In genomic region chr5:136932956-136933355, GRCm38 (mm10) we compare ENCODE assay signal across 22 mouse cellular contexts. TPM values are rescaled to one million over a fixed set of nuclear protein-coding genes. Genes with fewer than 3 reads are reported as not detected.
DNase-seq lines count a peak whose midpoint lies in the region; ATAC-seq and TF ChIP-seq lines count a peak whose summit lies in the region.
"Had no signal": no experiment of that assay in that cellular context is flagged by ENCODE, and none has a peak within 500 bp of the region (broad histone marks: within the 10 kb centered on the region; RNA-seq: fewer than 3 reads in every experiment).

No protein-coding gene starts in this region.

- DNase-seq in CD4-positive, CD25-positive, alpha-beta regulatory T cell, adult 2 months (ENCODE audit: low read depth, low spot score), result peak; percentile 17
- peak; percentile 67 for DNase-seq in MEL (ENCODE audit: low read depth, low spot score)
- DNase-seq in mesoderm, embryonic 11.5 days (ENCODE audit: low read depth, low spot score), result peak; percentile 31
- DNase-seq in layer of hippocampus, adult 8-10 months (ENCODE audit: low spot score in 2 of 2), result no peak
- no peak for DNase-seq in urinary bladder, postnatal 36 days (ENCODE audit: low spot score in 2 of 2)
- DNase-seq: adrenal gland, postnatal 10 days; cerebellum, adult 11-12 months; cerebellum, adult 9-11 months; cerebellum, postnatal 36 days; gastrocnemius, postnatal 14 days; heart, adult 2 months; heart, postnatal 14 days had no signal

- no peaks in the 10 kb centered on the region for H3K4me1 ChIP-seq in MEL (ENCODE audit: control insufficient read depth in 1 of 2, insufficient read depth in 2 of 2, low read length in 2 of 2)
- H3K4me1 ChIP-seq in hindbrain, embryonic 16.5 days (ENCODE audit: control insufficient read depth, insufficient read depth, low read depth, low read length), result peaks cover 2% of the 10 kb centered on the region; the same call in 1 of the 2 replicates

- H3K27me3 ChIP-seq in MEL (ENCODE audit: control insufficient read depth in 1 of 2, insufficient read depth in 2 of 2, low read length in 2 of 2), result no peaks in the 10 kb centered on the region
- H3K27me3 ChIP-seq in hindbrain, embryonic 16.5 days (replicated peaks; ENCODE audit: control insufficient read depth, insufficient read depth, low read length), result no peaks in the 10 kb centered on the region
- H3K27me3 ChIP-seq: embryonic facial prominence, embryonic 13.5 days; forebrain, embryonic 12.5 days; heart, embryonic 15.5 days; hindbrain, embryonic 13.5 days; intestine, embryonic 15.5 days had no signal

- WGBS in hindbrain, embryonic 16.5 days, result 75% methylated on average over 5 of the region's 5 CpGs

- peaks cover 0 to 1% of the 10 kb centered on the region in 2 experiments; a peak in 2 of 4 replicates for H3K36me3 ChIP-seq in MEL (ENCODE audit: control insufficient read depth in 1 of 2, insufficient read depth in 2 of 2, low read length in 2 of 2)
- H3K36me3 ChIP-seq in hindbrain, embryonic 16.5 days (ENCODE audit: control insufficient read depth, insufficient read depth, low read length), result no peaks in the 10 kb centered on the region
- H3K36me3 ChIP-seq: forebrain, embryonic 12.5 days; heart, embryonic 15.5 days; hindbrain, embryonic 13.5 days; intestine, embryonic 15.5 days had no signal

- TF ChIP-seq EP300 in MEL (IDR thresholded peaks at IDR 0.05; ENCODE audit: low read depth in 1 of 2, low read length in 2 of 2), result no peak

- TF ChIP-seq POLR2A in MEL (IDR thresholded peaks at IDR 0.05; ENCODE audit: control insufficient read depth in 1 of 2, insufficient read depth in 1 of 2, low read depth in 1 of 2, low read length in 2 of 2, poor library complexity in 1 of 2), result no peak

- no peak overlapping the region for H3K4me2 ChIP-seq in hindbrain, embryonic 16.5 days (ENCODE audit: low read length)
- H3K4me2 ChIP-seq: embryonic facial prominence, embryonic 13.5 days; forebrain, embryonic 12.5 days; heart, embryonic 11.5 days; heart, embryonic 15.5 days; hindbrain, embryonic 13.5 days; intestine, embryonic 15.5 days had no signal

- H3K27ac ChIP-seq in MEL (ENCODE audit: control insufficient read depth, low read depth, low read length), result no peak overlapping the region
- no peak overlapping the region for H3K27ac ChIP-seq in hindbrain, embryonic 16.5 days (ENCODE audit: low read depth, low read length)
- H3K27ac ChIP-seq: embryonic facial prominence, embryonic 13.5 days; forebrain, embryonic 12.5 days; heart, adult 2 months; heart, embryonic 15.5 days; hindbrain, embryonic 13.5 days; intestine, embryonic 15.5 days had no signal

- no peak for TF ChIP-seq RAD21 in MEL (IDR thresholded peaks at IDR 0.05; ENCODE audit: low read depth, low read length)

- H3K9me3 ChIP-seq in MEL (replicated peaks; ENCODE audit: insufficient read depth, low read length), result no peaks in the 10 kb centered on the region
- no peaks in the 10 kb centered on the region for H3K9me3 ChIP-seq in hindbrain, embryonic 16.5 days (ENCODE audit: control insufficient read depth, low read length)
- H3K9me3 ChIP-seq: embryonic facial prominence, embryonic 13.5 days; forebrain, embryonic 12.5 days; heart, embryonic 15.5 days; hindbrain, embryonic 13.5 days; intestine, embryonic 15.5 days had no signal

- H3K4me3 ChIP-seq in MEL (ENCODE audit: control insufficient read depth in 1 of 2, insufficient read depth in 1 of 2, low read depth in 2 of 2, low read length in 2 of 2), result no peak overlapping the region
- no peak overlapping the region for H3K4me3 ChIP-seq in hindbrain, embryonic 16.5 days (ENCODE audit: low read length)
- H3K4me3 ChIP-seq: embryonic facial prominence, embryonic 13.5 days; forebrain, embryonic 12.5 days; heart, adult 2 months; heart, embryonic 15.5 days; hindbrain, embryonic 13.5 days; intestine, embryonic 15.5 days had no signal

- H3K9ac ChIP-seq in MEL (ENCODE audit: control insufficient read depth, low read depth, low read length, poor library complexity, severe bottlenecking), result no peak overlapping the region
- H3K9ac ChIP-seq in hindbrain, embryonic 16.5 days (ENCODE audit: low read depth, low read length), result no peak overlapping the region
- H3K9ac ChIP-seq: embryonic facial prominence, embryonic 13.5 days; forebrain, embryonic 12.5 days; heart, embryonic 15.5 days; hindbrain, embryonic 13.5 days; intestine, embryonic 15.5 days had no signal

- H3K79me2 ChIP-seq in MEL (ENCODE audit: control insufficient read depth, insufficient read depth, low read length, poor library complexity), result no peaks in the 10 kb centered on the region

- ATAC-seq in CD4-positive, CD25-positive, alpha-beta regulatory T cell, adult 4 months, result no peak
- no peak for ATAC-seq in hindbrain, embryonic 16.5 days
- ATAC-seq: forebrain, embryonic 16.5 days; intestine, embryonic 15.5 days had no signal

- TF ChIP-seq CTCF in MEL (IDR thresholded peaks at IDR 0.05 in 2 of 3, conservative IDR thresholded peaks at IDR 0.05 in 1 of 3; ENCODE audit: control insufficient read depth in 1 of 3, insufficient read depth in 1 of 3, low read depth in 2 of 3, low read length in 3 of 3, poor library complexity in 1 of 3, severe bottlenecking in 1 of 3), result no peak

TF ChIP-seq in MEL, 35 proteins besides CTCF, POLR2A, EP300 and RAD21:
- no peak for TF ChIP-seq MYB (IDR thresholded peaks at IDR 0.05; ENCODE audit: low read depth, low read length)
- no peak for TF ChIP-seq RCOR1 (IDR thresholded peaks at IDR 0.05; ENCODE audit: low read depth, low read length)
- no peak for TF ChIP-seq MXI1 (IDR thresholded peaks at IDR 0.05; ENCODE audit: low read depth, low read length)
- TF ChIP-seq MAZ (IDR thresholded peaks at IDR 0.05; ENCODE audit: low read depth, low read length), result no peak
- no peak for TF ChIP-seq GATA1 (IDR thresholded peaks at IDR 0.05; ENCODE audit: low read depth, low read length)
- TF ChIP-seq E2F4 (IDR thresholded peaks at IDR 0.05; ENCODE audit: borderline replicate concordance, low read depth, low read length), result no peak
TF ChIP-seq in MEL: peak in this region for 0.

RNA-seq across cellular contexts. Expression of gene Fis1, which starts 20.1 kb away (rescaled TPM):
- polyA plus RNA-seq in CD4-positive, CD25-positive, alpha-beta regulatory T cell, adult 4 months (2017; shearing (Covaris generic)), result 100 to 1,000 TPM; 390 to 404 TPM
- total RNA-seq in MEL (2012; rRNA removed), result 151 and 164 TPM in 2 replicates
- polyA plus RNA-seq in MEL (2012; ENCODE audit: insufficient read depth in 1 of 2, insufficient read length in 2 of 2, low read depth in 1 of 2, low replicate concordance in 2 of 2, missing spikeins in 1 of 2), result 100 to 1,000 TPM in 1 of 2 experiments, not detected in 1; 184 TPM
- polyA plus RNA-seq in hindbrain, embryonic 16.5 days (2015; fragmentation: Nextera tagmentation; extraction: Ambion mirVana), result 370 and 382 TPM in 2 replicates
- total RNA-seq in layer of hippocampus, adult 8-10 months (2022), result 100 to 1,000 TPM; 224 to 262 (median 228) TPM

RNA-seq across cellular contexts. Expression of gene Ift22, which starts 25.0 kb away (rescaled TPM):
- polyA plus RNA-seq in CD4-positive, CD25-positive, alpha-beta regulatory T cell, adult 4 months (2017; shearing (Covaris generic)), result 10 to 100 TPM; 12.5 to 14.1 TPM
- 15.6 and 19.8 TPM in 2 replicates for total RNA-seq in MEL (2012; rRNA removed)
- polyA plus RNA-seq in MEL (2012; ENCODE audit: insufficient read depth in 1 of 2, insufficient read length in 2 of 2, low read depth in 1 of 2, low replicate concordance in 2 of 2, missing spikeins in 1 of 2), result 10 to 100 TPM in 1 of 2 experiments, not detected in 1; 78.1 TPM
- polyA plus RNA-seq in hindbrain, embryonic 16.5 days (2015; fragmentation: Nextera tagmentation; extraction: Ambion mirVana), result 136 and 142 TPM in 2 replicates
- total RNA-seq in layer of hippocampus, adult 8-10 months (2022), result 10 to 100 TPM; 70.1 to 86.2 (median 80.7) TPM

RNA-seq across cellular contexts. Expression of gene Cldn15, which starts 33.5 kb away (rescaled TPM):
- polyA plus RNA-seq in CD4-positive, CD25-positive, alpha-beta regulatory T cell, adult 4 months (2017; shearing (Covaris generic)), result under 1 TPM in 1 of 2 experiments, not detected in 1; 0.34 TPM
- total RNA-seq in MEL (2012; rRNA removed), result 1.0 and 1.2 TPM in 2 replicates
- 1 to 10 TPM in 1 of 2 experiments, not detected in 1; 2.1 TPM for polyA plus RNA-seq in MEL (2012; ENCODE audit: insufficient read depth in 1 of 2, insufficient read length in 2 of 2, low read depth in 1 of 2, low replicate concordance in 2 of 2, missing spikeins in 1 of 2)
- 0.16 and 0.30 TPM in 2 replicates for polyA plus RNA-seq in hindbrain, embryonic 16.5 days (2015; fragmentation: Nextera tagmentation; extraction: Ambion mirVana)
- under 1 TPM in 2 of 4 experiments, not detected in 2; 0.27 to 0.33 TPM for total RNA-seq in layer of hippocampus, adult 8-10 months (2022)

RNA-seq across cellular contexts. Expression of gene Col26a1, which starts 49.9 kb away (rescaled TPM):
- under 1 TPM in 1 of 2 experiments, not detected in 1; 0.41 TPM for polyA plus RNA-seq in CD4-positive, CD25-positive, alpha-beta regulatory T cell, adult 4 months (2017; shearing (Covaris generic))
- not detected in 2 replicates for total RNA-seq in MEL (2012; rRNA removed)
- polyA plus RNA-seq in MEL (2012; ENCODE audit: insufficient read depth in 1 of 2, insufficient read length in 2 of 2, low read depth in 1 of 2, low replicate concordance in 2 of 2, missing spikeins in 1 of 2), result not detected
- 35.9 and 39.1 TPM in 2 replicates for polyA plus RNA-seq in hindbrain, embryonic 16.5 days (2015; fragmentation: Nextera tagmentation; extraction: Ambion mirVana)
- 1 to 10 TPM; 4.0 to 4.7 (median 4.5) TPM for total RNA-seq in layer of hippocampus, adult 8-10 months (2022)
- total RNA-seq: hematopoietic stem cell, adult 5-6 weeks had no signal

RNA-seq across cellular contexts. Expression of gene Plod3, which starts 53.9 kb away (rescaled TPM):
- 1 to 10 TPM; 4.4 to 8.8 TPM for polyA plus RNA-seq in CD4-positive, CD25-positive, alpha-beta regulatory T cell, adult 4 months (2017; shearing (Covaris generic))
- 47.3 and 56.0 TPM in 2 replicates for total RNA-seq in MEL (2012; rRNA removed)
- polyA plus RNA-seq in MEL (2012; ENCODE audit: insufficient read depth in 1 of 2, insufficient read length in 2 of 2, low read depth in 1 of 2, low replicate concordance in 2 of 2, missing spikeins in 1 of 2), result 10 to 100 TPM in 1 of 2 experiments, not detected in 1; 62.8 TPM
- polyA plus RNA-seq in hindbrain, embryonic 16.5 days (2015; fragmentation: Nextera tagmentation; extraction: Ambion mirVana), result 36.3 and 39.7 TPM in 2 replicates
- total RNA-seq in layer of hippocampus, adult 8-10 months (2022), result 10 to 100 TPM; 37.1 to 51.5 (median 46.0) TPM

Comparison
In these comparisons a context has a peak if more than half of its experiments do, and no peak if none do; other contexts are left out.
1. DNase-seq: peak in CD4-positive, CD25-positive, alpha-beta regulatory T cell, adult 2 months (single experiment), MEL (single experiment) and mesoderm, embryonic 11.5 days (single experiment); none in layer of hippocampus, adult 8-10 months (0 of 2) and urinary bladder, postnatal 36 days (0 of 2).